In genomic region chr6:116998948-116999682, GRCm38 (mm10) we compare ENCODE assay signal across 15 mouse cellular contexts.
DNase-seq lines count a peak whose midpoint lies in the region; ATAC-seq lines count a peak whose summit lies in the region.
"Had no signal": no experiment of that assay in that cellular context is flagged by ENCODE, and none has a peak within 500 bp of the region (broad histone marks: within the 10 kb centered on the region; RNA-seq: fewer than 3 reads in every experiment).

No protein-coding gene starts in this region.

- H3K36me3 ChIP-seq in forebrain, embryonic 14.5 days (ENCODE audit: control insufficient read depth, insufficient read depth, low read length): no peaks in the 10 kb centered on the region
- no peaks in the 10 kb centered on the region for H3K36me3 ChIP-seq in forebrain, embryonic 12.5 days (replicated peaks)
- no peaks in the 10 kb centered on the region for H3K36me3 ChIP-seq in embryonic facial prominence, embryonic 14.5 days (ENCODE audit: control insufficient read depth, insufficient read depth, low read length)
- H3K36me3 ChIP-seq in midbrain, embryonic 10.5 days: no peaks in the 10 kb centered on the region

- no peak for ATAC-seq in forebrain, embryonic 14.5 days
- ATAC-seq in forebrain, embryonic 12.5 days (ENCODE audit: low FRiP score): no peak
- ATAC-seq in embryonic facial prominence, embryonic 14.5 days (ENCODE audit: low read depth): no peak
- ATAC-seq: intestine, postnatal 0 days had no signal

- intact Hi-C loops in heart, postnatal 10 days (cut with DNase I): no loop called here

- no peak overlapping the region for H3K4me3 ChIP-seq in forebrain, embryonic 14.5 days (ENCODE audit: low read depth, low read length)
- H3K4me3 ChIP-seq in forebrain, embryonic 12.5 days (replicated peaks): no peak overlapping the region
- no peak overlapping the region for H3K4me3 ChIP-seq in embryonic facial prominence, embryonic 14.5 days (ENCODE audit: low read depth, low read length)
- H3K4me3 ChIP-seq in midbrain, embryonic 10.5 days: no peak overlapping the region
- H3K4me3 ChIP-seq: erythroblast, embryonic 14.5 days; myocyte had no signal

- no peaks in the 10 kb centered on the region for H3K27me3 ChIP-seq in forebrain, embryonic 14.5 days (replicated peaks; ENCODE audit: control insufficient read depth, insufficient read depth, low read length)
- no peaks in the 10 kb centered on the region for H3K27me3 ChIP-seq in forebrain, embryonic 12.5 days
- H3K27me3 ChIP-seq in embryonic facial prominence, embryonic 14.5 days (replicated peaks; ENCODE audit: control insufficient read depth, insufficient read depth, low read length): no peaks in the 10 kb centered on the region
- H3K27me3 ChIP-seq in midbrain, embryonic 10.5 days (ENCODE audit: low read depth, poor library complexity, severe bottlenecking): no peaks in the 10 kb centered on the region

- H3K4me1 ChIP-seq in forebrain, embryonic 14.5 days (ENCODE audit: control insufficient read depth, insufficient read depth, low read length): 0 out of 2 replicates have a peak, but pooled peaks cover 2% of the 10 kb centered on the region
- no peaks in the 10 kb centered on the region for H3K4me1 ChIP-seq in forebrain, embryonic 12.5 days
- H3K4me1 ChIP-seq in embryonic facial prominence, embryonic 14.5 days (ENCODE audit: control insufficient read depth, insufficient read depth, low read length): peaks cover 19% of the 10 kb centered on the region; the same call in 1 of the 2 replicates
- peaks cover 4% of the 10 kb centered on the region; the same call in 1 of the 2 replicates for H3K4me1 ChIP-seq in midbrain, embryonic 10.5 days

- no peak overlapping the region for H3K4me2 ChIP-seq in forebrain, embryonic 14.5 days (ENCODE audit: low read length)
- H3K4me2 ChIP-seq in forebrain, embryonic 12.5 days: no peak overlapping the region
- no peak overlapping the region for H3K4me2 ChIP-seq in embryonic facial prominence, embryonic 14.5 days (ENCODE audit: low read depth, low read length)

- H3K9ac ChIP-seq in forebrain, embryonic 14.5 days (ENCODE audit: low read length): no peak overlapping the region
- H3K9ac ChIP-seq in forebrain, embryonic 12.5 days: no peak overlapping the region
- H3K9ac ChIP-seq in embryonic facial prominence, embryonic 14.5 days (ENCODE audit: low read depth, low read length): no peak overlapping the region
- H3K9ac ChIP-seq: liver, embryonic 14.5 days had no signal

- H3K9me3 ChIP-seq in forebrain, embryonic 14.5 days (replicated peaks; ENCODE audit: control insufficient read depth, low read length): no peaks in the 10 kb centered on the region
- H3K9me3 ChIP-seq in forebrain, embryonic 12.5 days: no peaks in the 10 kb centered on the region
- H3K9me3 ChIP-seq in embryonic facial prominence, embryonic 14.5 days (ENCODE audit: control insufficient read depth, low read length): no peaks in the 10 kb centered on the region
- no peaks in the 10 kb centered on the region for H3K9me3 ChIP-seq in midbrain, embryonic 10.5 days (replicated peaks)

- peak; percentile 43 for DNase-seq in forebrain, embryonic 14.5 days (ENCODE audit: low spot score)
- peak; percentile 34 to 59 for DNase-seq in left cerebral cortex, adult 18-20 months (ENCODE audit: low spot score in 2 of 2)
- DNase-seq in left cerebral cortex, adult 11 months (ENCODE audit: low spot score): no peak
- DNase-seq in embryonic facial prominence, embryonic 14.5 days (ENCODE audit: low spot score): peak; percentile 61
- DNase-seq in kidney, adult 11 months: no peak
- no peak for DNase-seq in heart, postnatal 10 days
- no peak for DNase-seq in midbrain, embryonic 10.5 days (ENCODE audit: low spot score)
- DNase-seq: adrenal gland, postnatal 10 days; gastrocnemius, postnatal 36 days had no signal

- H3K27ac ChIP-seq in forebrain, embryonic 14.5 days (ENCODE audit: low read depth, low read length): no peak overlapping the region
- H3K27ac ChIP-seq in forebrain, embryonic 12.5 days: no peak overlapping the region
- H3K27ac ChIP-seq in embryonic facial prominence, embryonic 14.5 days (replicated peaks; ENCODE audit: low read depth, low read length): no peak overlapping the region
- no peak overlapping the region for H3K27ac ChIP-seq in midbrain, embryonic 10.5 days (replicated peaks)
- H3K27ac ChIP-seq: liver, embryonic 14.5 days; macrophage had no signal

- 72% methylated on average over 9 of the region's 9 CpGs for WGBS in forebrain, embryonic 14.5 days
- WGBS in forebrain, embryonic 12.5 days: 87% methylated on average over 9 of the region's 9 CpGs
- WGBS in embryonic facial prominence, embryonic 14.5 days: 42% methylated on average over 9 of the region's 9 CpGs
- 88% methylated on average over 9 of the region's 9 CpGs for WGBS in midbrain, embryonic 10.5 days

Comparison
In these comparisons a context has a peak if more than half of its experiments do, and no peak if none do; other contexts are left out.
1. DNase-seq: peak in forebrain, embryonic 14.5 days (single experiment), left cerebral cortex, adult 18-20 months (2 of 2) and embryonic facial prominence, embryonic 14.5 days (single experiment); none in left cerebral cortex, adult 11 months (single experiment), kidney, adult 11 months (single experiment), heart, postnatal 10 days (0 of 2) and midbrain, embryonic 10.5 days (single experiment).